Mouse (Mus musculus): Measurements from ENCODE around the gene Terb1. TPM values are rescaled to one million over a fixed set of nuclear protein-coding genes. Genes with fewer than 3 reads are reported as not detected.
A peak's percentile ranks its signal among the peaks of the same experiment; 100 is the strongest.

Terb1 gene
- polyA plus RNA-seq (2015; fragmentation: Nextera tagmentation; extraction: Ambion mirVana), result 0.16 TPM in 2 replicates

- no peaks in the 10 kb centered on the region for H3K9me3 ChIP-seq (ENCODE audit: control insufficient read depth)
- H3K27ac ChIP-seq (ENCODE audit: low read depth, low read length), result no peak within 1 kb of the TSS
- ATAC-seq, result peak; percentile 70
- no peaks in the 10 kb centered on the region for H3K27me3 ChIP-seq (replicated peaks; ENCODE audit: control insufficient read depth, insufficient read depth, low read length)
- H3K4me1 ChIP-seq (replicated peaks; ENCODE audit: control insufficient read depth, insufficient read depth, low read length), result no peaks in the 10 kb centered on the region; the same call in 1 of the 2 replicates
- peaks cover 15% of the 10 kb centered on the region for H3K36me3 ChIP-seq (ENCODE audit: control insufficient read depth, insufficient read depth)
- WGBS, result 1% methylated on average over 64 of the region's 64 CpGs
- H3K4me3 ChIP-seq (ENCODE audit: low read depth, low read length), result peak within 1 kb of the TSS; percentile 55
- peak within 1 kb of the TSS; percentile 62 for H3K9ac ChIP-seq (ENCODE audit: low read depth, low read length)
- peak; percentile 36 for TF ChIP-seq CTCF (IDR thresholded peaks at IDR 0.05; ENCODE audit: low read depth)
- peak within 1 kb of the TSS; percentile 98 for H3K4me2 ChIP-seq (replicated peaks; ENCODE audit: low read depth)
Observed at GRCm38 (mm10) chr8:104509061-104510006, at the start of gene Terb1. Terb1 (minus strand) TSS chr8:104509910.

DNA sequence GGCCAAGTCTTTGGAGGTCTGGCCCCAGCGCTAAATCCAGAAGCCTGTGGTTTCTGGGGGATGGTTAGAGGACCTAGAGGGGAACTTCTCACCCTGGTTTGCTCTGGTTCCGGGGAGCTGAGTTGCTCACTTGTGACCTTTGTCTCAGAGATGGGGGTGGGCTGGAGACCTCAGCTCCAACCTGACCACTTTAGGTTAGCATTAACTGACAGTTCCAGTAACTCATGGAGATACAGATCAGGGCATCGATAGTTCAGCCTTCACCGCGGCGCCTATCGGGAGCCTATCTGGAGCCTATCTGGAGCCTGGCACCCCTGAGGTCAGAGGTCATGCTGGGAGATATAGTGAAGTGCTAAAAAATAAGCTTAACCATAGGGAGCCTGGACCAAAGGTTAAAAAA, 47.5 kb upstream of the Terb1 start:
- Histone ChIP-seq H3K4me1 (replicated peaks; ENCODE audit: control insufficient read depth, insufficient read depth, low read length) (no peaks in the 10 kb centered on the region), H3K27ac (ENCODE audit: low read depth, low read length) (no peak overlapping the region), H3K4me2 (replicated peaks; ENCODE audit: low read depth) (no peak overlapping the region), H3K9ac (ENCODE audit: low read depth, low read length) (no peak overlapping the region), H3K27me3 (replicated peaks; ENCODE audit: control insufficient read depth, insufficient read depth, low read length) (no peaks in the 10 kb centered on the region; the same call in 1 of the 2 replicates), H3K36me3 (ENCODE audit: control insufficient read depth, insufficient read depth) (no peaks in the 10 kb centered on the region), H3K9me3 (ENCODE audit: control insufficient read depth) (no peaks in the 10 kb centered on the region), H3K4me3 (ENCODE audit: low read depth, low read length) (no peak overlapping the region)
- TF ChIP-seq CTCF (IDR thresholded peaks at IDR 0.05; ENCODE audit: low read depth), result no peak
- ATAC-seq, result no peak
- WGBS, result 48% methylated on average over 7 of the region's 7 CpGs

DNA sequence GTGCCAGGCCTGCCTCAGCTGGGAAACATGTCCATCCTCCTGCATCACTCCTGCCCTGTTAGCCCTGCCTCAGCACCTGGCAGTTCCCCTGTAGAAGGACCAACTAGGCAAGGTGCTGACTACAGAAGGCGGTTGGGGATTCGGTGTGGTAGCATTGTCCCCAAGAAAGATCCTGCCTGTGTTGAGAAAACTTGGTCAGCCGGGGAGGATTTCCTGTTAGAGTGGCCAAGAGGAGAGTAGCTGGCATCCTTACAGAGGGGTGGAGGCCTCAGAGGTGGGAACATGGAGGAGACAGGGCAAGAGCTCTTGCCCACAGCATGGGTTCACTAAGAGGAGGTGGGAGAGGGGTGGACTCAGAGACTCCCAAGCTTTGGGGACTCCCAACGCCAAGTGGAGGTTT, 45.5 kb upstream of the Terb1 start:
- no peak overlapping the region for H3K4me3 ChIP-seq (ENCODE audit: low read depth, low read length)
- H3K9ac ChIP-seq (ENCODE audit: low read depth, low read length), result no peak overlapping the region
- no peaks in the 10 kb centered on the region; the same call in 1 of the 2 replicates for H3K27me3 ChIP-seq (replicated peaks; ENCODE audit: control insufficient read depth, insufficient read depth, low read length)
- ATAC-seq, result no peak
- TF ChIP-seq CTCF (IDR thresholded peaks at IDR 0.05; ENCODE audit: low read depth), result no peak
- H3K4me1 ChIP-seq (replicated peaks; ENCODE audit: control insufficient read depth, insufficient read depth, low read length), result no peaks in the 10 kb centered on the region
- H3K9me3 ChIP-seq (ENCODE audit: control insufficient read depth), result no peaks in the 10 kb centered on the region
- H3K36me3 ChIP-seq (ENCODE audit: control insufficient read depth, insufficient read depth), result no peaks in the 10 kb centered on the region
- no peak overlapping the region for H3K4me2 ChIP-seq (replicated peaks; ENCODE audit: low read depth)
- 83% methylated on average over 4 of the region's 4 CpGs for WGBS
- no peak overlapping the region for H3K27ac ChIP-seq (ENCODE audit: low read depth, low read length)

DNA sequence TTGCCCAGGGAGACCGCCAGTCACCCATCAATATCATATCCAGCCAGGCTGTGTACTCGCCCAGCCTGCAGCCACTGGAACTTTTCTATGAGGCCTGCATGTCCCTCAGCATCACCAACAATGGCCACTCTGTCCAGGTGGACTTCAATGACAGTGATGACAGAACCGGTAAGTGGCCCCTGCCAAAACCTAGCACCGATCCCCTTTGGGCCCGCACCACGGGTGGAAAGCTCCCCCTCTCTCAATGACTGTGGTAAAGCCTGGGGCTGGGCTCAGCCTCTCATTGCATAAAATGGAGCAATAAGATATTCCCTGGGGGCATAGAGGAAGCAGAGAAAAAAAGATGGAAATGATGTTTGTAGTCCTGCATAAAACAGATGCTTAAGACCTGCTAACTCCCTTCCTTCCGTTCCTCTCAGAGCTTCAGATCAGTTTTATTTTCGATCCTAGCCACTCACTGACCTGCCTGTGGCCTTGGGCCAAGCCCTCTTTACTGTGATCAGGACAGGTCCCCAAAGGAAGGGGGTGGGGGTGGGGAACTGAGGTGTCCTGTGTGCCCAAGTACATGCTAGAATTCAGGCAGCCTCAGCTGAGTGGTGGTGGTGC, 33.8 kb upstream of the Terb1 start:
- WGBS, result 77% methylated on average over 8 of the region's 8 CpGs
- H3K9ac ChIP-seq (ENCODE audit: low read depth, low read length), result no peak overlapping the region
- H3K36me3 ChIP-seq (ENCODE audit: control insufficient read depth, insufficient read depth), result no peaks in the 10 kb centered on the region
- H3K4me2 ChIP-seq (replicated peaks; ENCODE audit: low read depth), result no peak overlapping the region
- H3K27me3 ChIP-seq (replicated peaks; ENCODE audit: control insufficient read depth, insufficient read depth, low read length), result peaks cover 32% of the 10 kb centered on the region
- no peak for TF ChIP-seq CTCF (IDR thresholded peaks at IDR 0.05; ENCODE audit: low read depth)
- no peak for ATAC-seq
- H3K27ac ChIP-seq (ENCODE audit: low read depth, low read length), result no peak overlapping the region
- H3K4me3 ChIP-seq (ENCODE audit: low read depth, low read length), result no peak overlapping the region
- H3K9me3 ChIP-seq (ENCODE audit: control insufficient read depth), result no peaks in the 10 kb centered on the region
- H3K4me1 ChIP-seq (replicated peaks; ENCODE audit: control insufficient read depth, insufficient read depth, low read length), result no peaks in the 10 kb centered on the region; the same call in 1 of the 2 replicates

GRCm38 (mm10) chr8:104542160-104542559, 32.5 kb upstream of the Terb1 start:
- ATAC-seq, result no peak
- 21% methylated on average over 11 of the region's 11 CpGs for WGBS
- TF ChIP-seq CTCF (IDR thresholded peaks at IDR 0.05; ENCODE audit: low read depth), result no peak
- Histone ChIP-seq H3K36me3 (ENCODE audit: control insufficient read depth, insufficient read depth) (no peaks in the 10 kb centered on the region), H3K4me2 (replicated peaks; ENCODE audit: low read depth) (no peak overlapping the region), H3K4me1 (replicated peaks; ENCODE audit: control insufficient read depth, insufficient read depth, low read length) (no peaks in the 10 kb centered on the region; the same call in 1 of the 2 replicates), H3K9me3 (ENCODE audit: control insufficient read depth) (no peaks in the 10 kb centered on the region), H3K9ac (ENCODE audit: low read depth, low read length) (no peak overlapping the region), H3K27me3 (replicated peaks; ENCODE audit: control insufficient read depth, insufficient read depth, low read length) (peaks cover 36% of the 10 kb centered on the region), H3K27ac (ENCODE audit: low read depth, low read length) (no peak overlapping the region), H3K4me3 (ENCODE audit: low read depth, low read length) (no peak overlapping the region)

DNA sequence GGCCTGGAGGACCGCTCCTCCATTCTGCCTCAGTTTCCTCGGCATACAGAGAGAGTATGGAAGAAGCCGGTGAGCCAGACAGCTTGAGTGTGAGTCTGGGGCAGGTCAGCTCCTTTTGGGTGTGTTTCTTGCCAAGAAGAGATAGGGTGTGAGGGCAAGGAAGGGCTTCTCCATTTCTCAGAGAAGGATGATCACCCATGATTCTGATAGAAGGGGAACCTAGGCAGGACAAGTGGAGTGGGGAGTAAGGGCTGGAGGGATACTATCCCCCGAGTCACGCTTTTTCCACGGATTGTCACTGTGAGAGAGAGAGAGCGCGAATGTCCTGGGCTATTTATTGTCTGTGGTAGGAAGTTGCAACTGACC, 31.8 kb upstream of the Terb1 start:
- ATAC-seq, result no peak
- Histone ChIP-seq H3K4me3 (ENCODE audit: low read depth, low read length) (peak overlapping the region; percentile 54), H3K36me3 (ENCODE audit: control insufficient read depth, insufficient read depth) (no peaks in the 10 kb centered on the region), H3K4me2 (replicated peaks; ENCODE audit: low read depth) (peak overlapping the region; percentile 93), H3K27ac (ENCODE audit: low read depth, low read length) (no peak overlapping the region), H3K9me3 (ENCODE audit: control insufficient read depth) (no peaks in the 10 kb centered on the region), H3K27me3 (replicated peaks; ENCODE audit: control insufficient read depth, insufficient read depth, low read length) (peaks cover 36% of the 10 kb centered on the region), H3K9ac (ENCODE audit: low read depth, low read length) (no peak overlapping the region), H3K4me1 (replicated peaks; ENCODE audit: control insufficient read depth, insufficient read depth, low read length) (no peaks in the 10 kb centered on the region; the same call in 1 of the 2 replicates)
- no peak for TF ChIP-seq CTCF (IDR thresholded peaks at IDR 0.05; ENCODE audit: low read depth)
- whole genome bisulfite sequencing, result 16% methylated on average over 8 of the region's 8 CpGs
